Mouse (Mus musculus) layer of hippocampus, postnatal 14 days (tissue): ENCODE data around the gene Optn. TPM values are rescaled to one million over a fixed set of nuclear protein-coding genes. Genes with fewer than 3 reads are reported as not detected.
A peak's percentile ranks its signal among the peaks of the same experiment; 100 is the strongest.

Source experiments
- DNase-seq, 2 experiments: peaks; one replicate each; pipeline ENCODE4 v3.0.0; 2021 to 2022; ENCODE audit warnings: low spot score in 2 of 2, mixed read lengths in 1 of 2
- total RNA-seq, 2 experiments: library from RNA; stranded (reverse); gene quantifications; 2 replicates each; pipeline ENCODE4 v1.2.3; 2021

Optn gene
- total RNA-seq, 2 experiments from 2014 or later = 17.5 to 17.6 TPM

DNA sequence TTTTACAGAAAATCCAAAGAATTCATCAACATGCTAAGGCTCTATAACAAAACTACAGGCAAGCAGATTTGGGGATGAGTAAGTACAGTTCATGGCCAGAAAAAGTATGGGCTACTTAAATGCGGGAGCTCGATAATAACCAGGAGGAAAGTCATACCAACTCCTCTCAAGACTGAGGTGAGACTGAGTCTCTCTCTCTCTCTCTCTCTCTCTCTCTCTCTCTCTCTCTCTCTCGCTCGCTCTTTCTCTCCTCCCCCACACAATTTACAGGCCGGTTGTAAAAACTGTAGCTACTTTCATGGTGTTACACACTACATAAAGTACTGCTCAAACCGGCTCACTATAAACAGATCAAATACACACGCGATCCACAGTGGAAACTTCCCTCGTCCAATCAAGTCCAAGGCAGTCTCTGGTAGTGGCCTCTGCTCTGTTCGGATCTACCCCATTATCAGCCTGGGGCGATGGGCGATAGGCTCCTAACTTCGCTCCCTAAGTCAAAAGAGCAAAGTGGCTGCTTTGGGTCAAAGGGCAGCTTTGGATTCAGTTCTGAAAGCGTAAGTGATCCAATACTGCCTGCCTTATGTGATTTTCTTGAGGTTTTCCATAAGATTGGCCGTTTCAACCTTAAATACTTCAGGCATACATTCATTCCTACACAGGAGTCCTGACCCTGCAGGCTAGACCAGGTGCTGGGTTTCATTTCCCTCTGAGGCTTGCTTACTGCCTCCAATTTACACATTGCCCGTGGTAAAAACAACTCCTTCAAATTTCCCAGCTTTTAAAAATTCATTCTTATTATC is 1.2 kb downstream of the Optn start:
- no peak for DNase-seq

DNA sequence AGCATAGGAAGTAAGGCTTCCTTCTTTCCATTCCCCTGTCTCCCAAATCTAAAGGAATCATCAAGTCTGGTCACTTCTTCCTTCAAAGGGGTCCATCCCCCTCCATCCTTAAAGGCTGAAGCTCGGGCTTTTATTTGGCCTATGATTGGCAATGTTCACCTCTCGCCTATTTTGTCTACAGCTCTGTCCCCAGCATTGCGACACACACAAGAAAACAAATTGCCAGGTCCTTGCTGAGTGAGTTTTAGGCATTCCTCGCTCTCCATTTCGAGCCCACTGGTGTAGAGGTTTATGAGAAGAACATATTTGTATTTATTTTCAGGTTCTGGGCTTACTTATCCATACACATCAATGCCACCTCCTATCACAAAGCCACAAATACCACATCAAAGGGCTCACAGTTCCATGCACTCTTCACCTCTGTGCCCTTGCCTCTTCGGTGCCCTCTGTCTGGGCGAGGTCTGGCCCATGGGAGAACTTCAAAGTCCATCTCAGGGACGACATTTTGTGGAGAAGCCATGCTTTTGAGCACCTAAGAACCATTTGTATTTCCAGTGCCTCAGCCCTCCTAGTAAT is 2.6 kb downstream of the Optn start:
- no peak for DNase-seq

DNA sequence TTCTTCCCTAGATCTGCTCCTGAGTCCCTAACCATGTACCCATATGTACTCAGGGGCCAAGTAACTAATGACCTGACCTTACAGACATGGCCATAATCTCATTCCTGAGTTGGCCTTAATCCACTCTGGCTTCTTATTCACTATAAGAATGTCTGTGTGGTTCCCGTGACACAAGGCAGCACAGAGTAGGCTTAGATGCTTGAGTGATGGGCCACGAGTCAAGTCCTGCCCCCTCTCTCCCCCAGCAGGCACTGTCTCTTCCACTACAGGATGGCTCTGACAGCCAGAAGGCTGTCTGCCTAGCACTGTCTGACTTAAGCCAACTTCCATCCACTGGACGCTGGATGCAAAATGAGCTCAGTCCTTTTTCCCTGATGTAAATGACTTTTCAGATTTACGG is 3.9 kb downstream of the Optn start:
- DNase-seq = no peak

DNA sequence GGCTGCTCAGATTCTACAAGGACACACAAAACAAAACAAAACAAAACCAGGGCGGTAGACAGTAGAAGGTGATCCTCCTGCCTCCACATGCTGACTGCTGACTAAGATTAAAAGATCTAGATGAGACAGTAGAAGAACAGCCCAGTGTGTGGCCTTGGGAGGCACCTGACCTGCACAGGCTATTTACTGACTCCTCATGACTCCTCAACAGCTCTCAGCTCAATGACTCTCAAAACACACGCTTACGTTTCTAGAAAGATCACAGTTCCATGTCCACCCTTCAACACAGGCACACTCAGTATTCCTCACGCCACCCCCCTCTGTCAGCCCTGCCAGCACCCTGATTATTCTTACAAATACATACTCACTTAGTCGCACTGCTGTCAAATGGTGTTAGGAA is 5.4 kb downstream of the Optn start:
- DNase-seq = no peak

DNA sequence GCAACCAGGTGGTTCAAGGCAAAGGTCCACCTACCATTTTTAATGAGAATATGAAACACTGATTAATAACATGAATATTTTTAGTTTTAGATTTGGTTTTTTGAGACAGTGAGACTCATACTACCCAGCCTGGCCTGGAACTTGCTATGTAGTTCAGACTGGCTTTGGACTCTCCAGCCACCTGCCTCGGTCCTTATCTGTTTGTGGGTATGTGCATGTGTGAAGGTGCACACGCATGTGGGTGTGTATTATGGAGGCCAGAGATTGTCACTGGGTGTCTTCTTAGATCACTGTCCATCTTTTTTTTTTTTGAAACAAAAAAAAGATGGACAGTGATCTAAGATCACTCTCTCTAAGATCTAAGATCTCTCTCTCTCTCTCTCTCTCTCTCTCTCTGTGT is 13.3 kb downstream of the Optn start:
- no peak for DNase-seq

DNA sequence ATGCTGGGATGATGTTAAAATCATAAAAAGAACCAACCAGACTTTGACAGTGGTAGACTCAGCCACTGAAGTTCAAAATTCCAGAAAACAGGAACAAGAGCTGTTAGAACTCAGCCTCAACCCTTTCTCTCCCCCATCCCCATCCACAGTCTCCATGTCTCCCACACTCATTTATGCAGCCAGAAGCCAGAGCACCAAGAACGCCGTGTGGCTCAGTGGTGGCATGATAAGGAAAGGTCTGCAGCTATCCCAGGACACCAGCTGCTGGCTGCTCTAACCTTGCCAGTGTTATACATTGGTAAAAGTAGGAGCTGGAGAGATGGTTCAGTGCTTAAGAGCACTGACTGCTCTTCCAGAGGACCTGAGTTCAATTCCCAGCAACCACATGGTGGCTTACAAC is 16.8 kb downstream of the Optn start:
- DNase-seq = no peak

DNA sequence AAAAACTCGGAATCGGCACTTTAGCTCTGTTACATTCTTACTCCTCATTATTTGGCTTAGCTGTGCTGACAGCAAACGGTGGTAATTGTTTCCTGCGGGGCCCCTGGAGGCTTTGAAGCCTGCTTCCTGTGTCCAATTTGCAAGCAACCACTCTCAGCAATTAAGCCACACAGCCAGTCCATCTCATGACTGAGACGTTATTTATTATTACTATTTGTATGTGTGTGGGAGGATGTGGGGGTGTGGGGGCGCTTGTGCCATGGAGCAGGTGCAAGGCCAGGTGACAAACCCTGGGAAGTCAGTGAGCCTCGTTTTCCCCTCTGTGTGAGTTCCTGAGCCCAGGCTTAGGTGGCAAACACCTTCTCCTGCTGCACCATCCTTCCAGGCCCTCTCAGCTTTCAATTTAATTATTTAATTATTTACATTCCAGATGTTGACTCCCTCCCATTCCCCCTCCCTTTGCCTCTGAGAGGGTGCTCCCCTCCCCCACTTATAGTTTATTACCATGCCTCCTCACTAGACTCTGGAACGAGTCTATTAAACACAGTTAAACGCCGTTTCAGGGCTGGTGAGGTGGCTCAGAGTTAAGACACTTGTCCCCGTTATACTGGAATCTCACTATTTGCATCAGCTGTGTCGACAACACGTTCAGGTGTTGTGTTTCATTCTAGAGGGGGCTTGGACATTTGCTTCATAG is 18.4 kb downstream of the Optn start:
- no peak for DNase-seq

DNA sequence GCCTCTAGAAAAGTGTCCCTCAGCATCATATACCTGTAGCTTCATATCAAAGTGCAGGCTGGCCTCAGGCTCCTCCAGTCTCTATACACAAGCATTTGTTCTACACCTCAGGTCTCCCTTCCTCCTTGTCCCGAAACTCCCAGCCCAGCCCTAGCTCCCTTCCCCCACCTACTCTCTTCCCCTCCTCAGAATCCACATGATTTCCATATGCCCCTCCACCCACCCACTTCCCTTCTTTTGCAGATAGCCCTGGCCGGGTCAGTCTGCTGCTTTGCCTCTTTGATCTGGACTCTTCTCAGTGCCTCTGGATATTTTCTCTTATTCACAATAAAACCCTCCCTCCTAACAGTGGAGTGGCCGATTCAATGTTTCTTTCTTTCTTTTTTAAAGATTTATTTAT is 19.5 kb downstream of the Optn start:
- DNase-seq = no peak

DNA sequence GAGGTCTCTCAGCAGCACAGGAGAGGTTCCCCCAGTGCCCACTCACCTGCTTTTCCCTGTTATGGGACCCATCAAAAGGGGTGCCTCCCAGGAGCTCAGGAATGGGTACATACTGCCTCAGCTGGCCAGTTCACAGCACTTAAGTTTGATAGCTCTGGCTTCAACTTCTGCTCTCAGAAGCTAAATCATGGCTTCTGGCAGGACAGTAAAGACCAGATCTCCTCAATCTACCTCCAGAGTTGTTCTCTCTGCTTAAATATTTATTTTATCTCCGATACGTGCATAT is 20.4 kb downstream of the Optn start:
- no peak for DNase-seq

DNA sequence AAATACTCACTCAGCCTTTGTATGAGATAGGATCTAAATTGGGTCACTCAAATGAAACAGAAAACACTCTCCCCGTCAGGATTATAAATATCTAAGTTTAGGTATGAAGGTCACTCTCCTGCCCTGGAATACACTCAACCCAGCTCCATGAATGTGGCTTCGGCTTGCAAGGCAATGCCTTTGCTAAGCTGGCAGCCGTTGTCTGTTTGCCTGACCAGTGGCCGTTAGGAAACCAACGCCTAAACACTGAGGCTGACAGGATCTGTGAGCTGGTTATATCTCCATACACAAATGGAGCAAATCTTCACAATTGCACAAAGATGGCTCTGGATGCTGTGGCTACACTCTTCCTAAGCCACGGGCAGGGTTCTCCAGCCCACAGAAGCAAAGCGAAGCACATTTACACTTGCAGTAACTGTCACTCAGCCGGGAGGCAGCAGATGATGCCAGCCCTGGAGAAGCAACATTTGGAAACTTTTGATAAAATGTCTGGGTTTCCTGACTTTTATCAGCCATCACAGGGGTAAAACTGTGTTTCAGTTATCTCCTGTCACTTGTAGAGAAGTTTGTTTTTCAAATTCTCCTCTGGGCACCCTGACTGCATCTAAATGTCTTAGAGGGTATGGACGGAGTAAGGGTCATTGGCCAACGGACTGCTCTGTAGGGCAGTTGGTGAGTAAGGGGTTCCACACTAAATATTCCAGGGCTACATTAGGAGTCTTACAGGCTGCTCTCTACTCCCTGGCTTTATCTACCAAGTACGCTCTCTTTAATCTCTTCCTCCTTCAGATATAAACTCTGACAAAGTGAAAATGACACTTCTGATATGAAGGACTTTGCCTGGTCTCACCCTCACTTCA is 21.0 kb downstream of the Optn start:
- DNase-seq = no peak

DNA sequence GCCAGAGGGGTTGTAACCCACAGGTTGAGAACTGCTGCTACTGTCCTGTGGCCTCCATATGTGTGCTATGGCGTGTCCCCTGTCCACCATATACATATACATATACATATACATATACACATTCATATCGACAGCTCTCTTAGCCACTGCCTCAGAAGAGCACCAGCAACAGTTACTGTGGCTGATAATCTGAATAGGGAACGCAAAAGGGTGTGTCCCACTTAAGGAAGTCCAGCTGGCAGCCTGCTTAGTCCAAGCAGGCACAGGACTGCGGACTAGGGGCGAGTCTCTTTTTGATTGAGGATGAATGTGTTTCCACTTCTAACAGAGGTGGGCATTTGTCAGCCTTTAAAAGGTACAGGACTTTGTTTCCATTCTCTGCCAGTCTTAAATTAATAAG is 22.0 kb downstream of the Optn start:
- DNase-seq = no peak

DNA sequence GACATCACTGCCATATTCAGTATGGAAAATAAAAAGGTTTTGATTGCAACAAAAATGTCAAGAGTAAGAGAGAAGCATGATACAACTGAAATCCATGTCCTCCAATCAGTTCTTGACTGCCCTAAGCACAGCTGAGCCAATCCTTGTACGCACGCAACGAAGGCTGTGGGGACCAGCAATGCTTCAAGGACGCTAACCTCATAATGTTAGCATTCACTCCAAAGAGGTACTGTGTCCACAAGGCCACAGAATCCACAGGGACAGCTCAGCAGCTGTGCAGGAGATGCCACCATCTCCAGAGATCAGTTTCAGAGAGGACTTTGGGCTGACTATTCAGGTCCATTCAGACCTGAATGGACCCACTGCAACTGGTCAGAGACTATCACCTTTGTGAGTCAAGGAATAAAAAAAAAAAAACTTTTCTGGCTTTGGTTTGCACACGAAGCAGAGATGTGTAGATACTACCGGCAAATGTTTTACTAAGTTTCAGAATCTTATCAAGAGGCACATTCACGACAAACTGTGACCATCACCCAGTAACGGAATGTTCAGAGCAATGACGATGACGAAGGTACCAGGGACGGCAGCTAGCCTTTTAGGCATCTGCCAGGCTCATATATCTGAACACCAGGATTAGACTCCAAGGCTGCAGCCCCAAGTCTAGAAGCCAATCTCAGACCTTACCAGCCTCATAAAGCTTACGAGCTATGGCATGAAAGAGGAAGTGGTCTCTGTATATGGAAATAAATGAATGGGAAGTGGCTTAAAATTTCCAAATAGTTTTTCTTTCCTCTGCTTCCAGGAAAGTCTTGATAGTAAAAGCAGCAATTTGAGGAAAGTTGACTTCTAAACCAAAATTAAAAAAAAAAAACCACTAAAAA is 23.3 kb downstream of the Optn start:
- DNase-seq = no peak

DNA sequence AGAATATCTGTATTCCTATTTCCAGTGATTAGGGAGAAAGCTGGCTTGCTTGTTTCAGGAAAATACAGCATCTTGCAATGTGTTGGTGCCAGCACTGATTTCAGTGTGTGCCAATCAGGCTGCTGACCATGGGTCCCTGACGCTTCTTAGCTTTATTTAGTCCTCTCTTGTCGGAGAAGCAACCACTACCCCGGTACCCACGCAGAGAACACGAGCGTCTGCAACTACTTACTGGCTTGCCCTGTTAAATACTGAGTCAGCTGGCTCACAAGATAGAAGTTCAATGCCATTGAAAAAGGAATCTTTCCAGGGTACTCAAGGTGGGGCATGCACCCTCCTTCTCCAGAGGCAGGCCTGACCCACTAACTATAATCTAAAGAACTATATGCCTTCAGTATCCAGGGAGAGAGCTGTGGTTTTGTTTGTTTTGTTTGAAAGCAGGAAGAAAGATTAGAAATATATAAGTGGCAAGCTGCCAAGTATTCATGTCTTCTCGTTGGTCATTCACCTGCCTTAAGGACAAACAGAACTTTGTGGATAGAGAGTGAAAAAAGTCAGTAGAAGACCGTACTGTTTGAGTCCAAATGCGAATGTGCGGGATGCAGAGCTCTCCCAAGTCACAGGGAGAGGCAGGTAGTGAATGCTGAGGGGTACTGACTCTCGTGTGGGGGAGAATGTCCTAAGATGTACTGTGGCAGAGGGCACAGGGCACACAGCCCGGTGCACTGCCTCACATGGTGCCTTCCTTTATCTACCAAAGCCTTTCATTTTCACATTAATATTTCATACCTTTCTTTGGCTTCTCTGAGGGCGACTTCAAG is 24.3 kb downstream of the Optn start:
- no peak for DNase-seq

DNA sequence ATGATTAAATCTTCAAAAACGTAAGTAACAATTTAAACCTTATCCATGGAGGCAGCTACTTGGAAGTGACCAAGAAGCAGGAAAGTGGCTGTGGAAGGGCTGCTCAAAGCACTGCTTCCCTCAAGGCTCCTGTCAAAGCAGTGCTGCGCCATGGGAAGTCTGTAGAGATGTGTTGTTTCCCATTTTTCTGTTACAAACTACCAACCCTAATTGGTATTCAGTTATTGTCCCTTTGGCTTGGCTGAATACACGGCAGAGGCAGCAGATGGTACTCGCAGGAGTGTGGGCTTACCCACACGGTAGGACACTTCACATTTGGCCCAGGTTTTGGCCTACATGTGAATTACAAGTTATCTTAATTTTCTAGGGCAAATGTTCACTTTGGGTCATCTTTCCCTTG is 25.5 kb downstream of the Optn start:
- peak in 1 of 2 experiments; percentile 41 for DNase-seq

DNA sequence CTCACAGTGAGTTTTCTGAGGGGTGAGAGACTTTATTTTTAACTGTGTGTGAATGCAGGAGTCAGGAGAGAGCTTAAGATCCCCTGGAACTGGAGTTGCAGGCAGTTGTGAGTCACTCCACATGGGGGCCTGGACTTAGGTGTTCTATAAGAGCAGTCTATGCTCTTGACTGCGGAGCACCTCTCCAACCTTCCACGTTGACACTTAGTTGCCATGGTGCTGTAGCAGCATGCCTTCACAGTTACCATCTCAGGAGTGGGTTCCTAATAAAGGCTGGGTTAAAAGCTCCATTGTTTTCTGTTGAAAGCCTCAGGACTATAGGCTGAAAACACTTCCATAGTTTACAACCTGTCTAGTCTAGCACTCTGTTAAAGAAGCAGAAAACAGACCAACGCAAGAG is 26.5 kb downstream of the Optn start:
- no peak for DNase-seq

DNA sequence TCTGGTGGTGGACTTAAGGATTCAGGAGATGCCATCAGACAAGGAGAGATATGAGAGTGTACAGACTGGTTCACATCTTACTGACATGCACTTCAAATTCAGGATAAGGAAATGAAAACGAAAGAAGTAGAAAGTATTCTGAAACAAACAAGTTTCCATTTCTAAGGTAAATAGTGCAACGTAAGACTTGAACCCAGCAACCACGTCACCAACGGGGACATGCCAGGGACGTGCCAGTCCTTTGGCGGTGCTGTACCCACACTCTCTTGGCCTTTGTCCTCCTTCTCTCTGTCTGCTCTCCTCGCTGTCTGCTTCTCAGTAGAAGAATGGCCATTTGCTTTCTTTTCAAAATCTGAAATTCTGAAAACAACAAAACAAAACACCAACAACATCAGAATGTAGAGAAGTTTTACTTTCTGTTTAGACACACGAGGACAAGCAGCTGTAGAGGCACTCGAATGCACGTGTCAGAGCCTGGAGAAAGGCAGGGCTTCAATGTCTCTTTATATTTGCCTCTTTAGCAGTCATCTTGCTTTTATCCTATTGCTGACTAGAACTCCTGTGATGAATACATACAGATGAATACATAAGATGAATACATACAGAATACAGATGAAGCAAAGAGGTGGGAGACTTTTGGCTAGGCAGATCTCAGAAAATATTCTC is 27.3 kb downstream of the Optn start:
- DNase-seq = no peak

DNA sequence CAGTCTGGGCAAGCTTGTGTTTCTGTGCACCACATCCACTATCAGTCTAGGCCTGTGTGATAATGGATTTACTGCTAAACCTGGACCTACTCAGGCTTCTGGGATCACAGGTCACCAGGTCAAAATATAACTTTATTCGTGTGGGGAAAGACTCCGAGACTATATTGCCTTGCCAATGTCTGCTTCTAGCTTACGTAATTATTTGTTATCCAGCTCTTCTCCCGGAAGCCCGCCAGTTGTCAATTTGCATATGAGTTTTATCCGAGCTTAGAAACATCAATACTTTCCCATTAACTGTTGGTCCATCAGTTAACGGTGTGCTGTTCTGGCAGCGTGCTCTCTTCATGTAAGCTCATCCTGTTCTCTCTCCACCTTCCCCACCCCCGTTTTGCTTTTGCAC is 28.6 kb downstream of the Optn start:
- no peak for DNase-seq

DNA sequence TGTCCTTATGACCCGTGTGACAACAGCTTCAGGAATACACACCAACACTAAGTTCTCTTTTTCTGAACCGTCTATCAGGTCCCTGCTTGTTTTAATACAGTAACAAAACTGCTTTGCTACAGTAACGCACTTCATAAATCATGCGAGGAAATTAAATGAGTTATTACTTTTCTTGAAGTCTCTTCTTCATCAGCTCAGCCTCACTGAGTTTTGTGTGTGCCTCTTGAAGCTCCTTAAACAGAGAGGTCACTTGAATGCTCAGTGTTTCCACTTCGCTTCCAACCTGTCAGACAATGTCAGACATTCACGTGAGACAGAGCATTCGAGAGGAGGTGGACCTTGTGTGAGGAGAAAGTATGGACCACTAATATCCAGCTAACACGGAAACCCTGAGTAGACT is 29.1 kb downstream of the Optn start:
- DNase-seq = no peak
